Mouse (Mus musculus): ENCODE measurements around the gene Camta1.

GRCm38 (mm10) chr4:151223263-151223996 is 638.2 kb downstream of the Camta1 start:
- no peak for TF ChIP-seq CHD2 (IDR thresholded peaks at IDR 0.05; ENCODE audit: low read depth, low read length)
- no peak for TF ChIP-seq ZC3H11A (IDR thresholded peaks at IDR 0.05; ENCODE audit: borderline replicate concordance, low read depth, low read length)
- TF ChIP-seq ZNF384 (IDR thresholded peaks at IDR 0.05; ENCODE audit: low read depth, low read length), result no peak
- no peak for TF ChIP-seq HCFC1 (IDR thresholded peaks at IDR 0.05; ENCODE audit: borderline replicate concordance, insufficient read depth, low read length)

All from ES-E14 (cell line).